Mouse (Mus musculus) spleen, postnatal 4 days (tissue): ENCODE measurements around the gene Sema3f.

ENCODE experiments used
- DNase-seq, 2 experiments: peaks; one replicate each; pipeline ENCODE4 v3.0.0; 2022; ENCODE audit warnings: low spot score in 2 of 2

Gene Sema3f

DNA sequence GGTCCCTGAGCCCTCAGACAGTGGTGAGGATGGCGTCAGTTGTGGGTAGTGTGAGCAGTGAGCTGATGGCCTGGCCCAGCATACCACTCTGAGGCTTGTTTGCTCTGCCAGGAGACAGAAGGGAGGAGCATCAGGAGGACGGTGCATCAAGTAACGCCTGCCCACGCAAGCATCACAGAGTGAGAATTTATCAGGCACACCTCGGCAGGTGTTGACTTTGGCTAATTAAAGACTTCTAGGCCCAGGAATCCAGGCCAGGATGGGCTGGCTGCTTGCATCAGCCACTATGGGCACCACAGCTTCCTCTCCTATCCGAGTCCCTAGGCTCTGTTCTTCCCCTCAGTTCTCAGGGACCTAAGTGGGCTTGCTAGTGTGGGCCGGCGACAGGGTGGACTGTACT, 47.9 kb downstream of the Sema3f start:
- no peak for DNase-seq

DNA sequence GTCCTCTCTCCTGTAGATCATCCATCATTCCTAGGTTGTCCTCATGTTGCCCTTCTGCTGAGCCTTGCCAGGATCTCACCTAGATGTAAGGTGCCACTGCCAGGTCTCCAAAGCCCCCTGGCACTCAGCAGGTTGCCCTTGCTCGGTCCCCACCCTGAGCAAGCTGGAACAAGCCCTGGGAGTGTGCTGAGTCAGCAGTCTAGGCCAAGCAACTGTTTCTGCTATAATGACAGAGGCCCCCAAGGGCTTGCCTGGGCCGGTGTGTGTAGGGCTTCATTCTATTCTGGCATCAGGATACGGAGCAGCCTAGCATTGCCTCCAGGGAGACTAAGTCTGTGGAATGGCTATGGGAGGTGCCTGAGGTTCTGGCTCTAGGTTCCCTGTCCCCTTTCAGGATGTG, 49.5 kb downstream of the Sema3f start:
- DNase-seq: no peak

DNA sequence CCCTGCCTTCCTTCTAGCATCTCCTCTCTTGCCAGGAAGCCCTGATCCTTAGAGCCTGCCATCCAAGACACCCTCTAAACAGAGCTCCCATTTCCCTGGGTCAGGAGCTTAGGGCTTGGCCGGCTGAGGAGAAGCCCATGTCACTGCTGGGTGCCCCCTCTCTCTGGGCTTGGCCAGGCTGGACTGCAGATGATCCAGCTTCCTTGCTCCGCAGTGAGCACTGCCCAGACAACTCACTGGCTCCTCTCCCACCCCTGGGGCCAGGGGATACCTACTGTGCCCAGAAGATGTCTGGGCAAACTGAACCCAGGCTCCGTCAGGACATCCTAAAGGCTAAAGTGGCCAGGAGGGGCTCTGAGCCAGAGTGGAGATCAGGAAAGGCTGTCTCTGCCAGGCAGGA, 50.3 kb downstream of the Sema3f start:
- no peak for DNase-seq

DNA sequence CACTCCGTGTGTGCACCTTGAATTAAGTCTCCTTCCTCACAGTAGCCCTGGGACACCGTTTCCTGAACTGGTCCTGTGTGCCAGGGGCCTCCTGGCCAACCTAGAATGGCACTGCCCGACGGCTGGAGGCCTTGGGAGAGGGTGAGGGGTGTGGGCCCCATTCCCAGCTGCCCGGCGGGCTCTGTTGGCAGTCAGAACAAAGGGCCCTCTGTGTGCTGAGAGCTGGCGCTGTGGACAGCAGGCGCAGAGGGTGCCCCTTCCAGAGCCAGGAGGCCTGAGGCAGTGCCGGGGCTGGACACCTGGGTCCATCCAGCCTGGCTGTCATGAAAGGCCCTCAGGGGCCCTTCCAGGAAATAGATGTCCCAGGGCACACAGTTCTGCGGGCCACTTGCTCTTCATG, 50.7 kb downstream of the Sema3f start:
- no peak for DNase-seq

DNA sequence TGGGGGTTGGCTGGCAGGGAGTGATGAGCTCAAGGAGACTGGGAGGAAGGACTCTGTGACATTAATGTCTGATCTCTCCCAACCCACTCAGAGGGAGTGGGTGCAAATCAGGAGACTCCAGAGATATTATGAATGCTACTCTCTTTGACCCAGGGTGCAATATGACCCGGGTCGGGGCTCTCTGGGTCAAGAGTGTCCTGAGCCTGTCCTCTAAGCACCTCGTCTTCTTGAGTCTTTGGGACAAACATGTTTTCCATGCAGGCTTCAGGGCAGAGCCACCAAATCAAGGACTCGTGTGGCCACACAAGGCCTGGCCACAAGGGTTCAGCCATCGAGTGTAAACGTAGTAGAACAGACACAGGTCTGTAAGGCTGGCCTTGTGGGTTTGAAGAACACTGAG, 52.2 kb downstream of the Sema3f start:
- DNase-seq: no peak

DNA sequence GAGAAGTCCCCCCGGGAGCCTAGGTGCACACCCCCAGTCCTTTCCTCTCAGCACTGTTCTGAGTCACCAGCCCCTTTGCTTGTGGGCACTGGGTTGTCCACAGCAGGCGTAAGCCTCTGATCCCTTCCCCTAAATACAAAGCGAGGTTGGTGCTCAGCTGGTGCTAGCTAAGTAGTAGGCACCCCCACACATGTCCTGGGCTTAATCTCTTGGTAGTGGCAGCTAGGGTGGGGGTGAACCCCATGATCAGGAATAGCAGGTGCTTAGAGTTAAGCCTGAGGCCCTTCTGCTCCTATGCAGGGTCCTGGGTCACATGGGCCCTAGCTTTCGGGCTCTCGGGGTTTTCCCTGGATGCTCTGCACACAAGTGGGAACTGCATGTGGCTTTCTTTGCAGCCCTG, 53.1 kb downstream of the Sema3f start:
- no peak for DNase-seq

DNA sequence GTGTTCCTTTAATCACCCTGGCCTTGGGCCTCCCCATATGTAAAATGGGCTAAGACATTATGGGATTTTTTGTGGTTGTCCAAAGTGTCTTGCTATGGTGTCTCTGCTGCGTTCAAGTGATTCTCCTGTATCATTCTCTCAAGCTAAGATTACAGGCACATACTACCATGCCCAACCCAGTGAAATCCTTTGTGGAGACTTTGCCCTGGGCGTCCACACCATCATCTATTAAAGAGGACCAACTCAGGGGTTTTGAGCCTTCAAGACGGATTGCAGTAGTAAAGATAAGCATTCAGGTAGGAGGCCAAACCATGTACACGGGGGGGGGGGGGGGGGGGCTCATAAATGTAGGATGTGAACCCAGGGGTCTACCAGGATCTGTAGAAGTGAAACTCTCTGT, 55.7 kb downstream of the Sema3f start:
- DNase-seq: no peak

DNA sequence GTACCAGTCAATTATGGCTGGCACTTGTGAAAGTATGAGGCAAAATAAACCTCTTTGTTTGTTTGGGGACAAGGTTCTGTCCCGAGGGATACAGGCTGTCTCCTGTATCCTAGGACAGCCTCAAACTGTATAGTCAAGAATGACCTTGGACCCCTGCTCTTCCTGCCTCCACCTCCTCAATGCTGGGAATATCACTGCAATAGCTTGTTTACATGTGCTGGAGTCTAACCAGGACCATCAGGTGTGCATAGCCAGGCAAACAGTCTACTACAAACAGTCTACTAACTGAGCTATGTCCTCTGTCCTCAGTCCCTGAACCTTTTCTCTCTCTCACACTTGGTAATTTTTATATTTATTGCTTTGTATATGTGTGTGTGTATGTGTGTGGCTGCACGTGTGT, 56.8 kb downstream of the Sema3f start:
- no peak for DNase-seq

DNA sequence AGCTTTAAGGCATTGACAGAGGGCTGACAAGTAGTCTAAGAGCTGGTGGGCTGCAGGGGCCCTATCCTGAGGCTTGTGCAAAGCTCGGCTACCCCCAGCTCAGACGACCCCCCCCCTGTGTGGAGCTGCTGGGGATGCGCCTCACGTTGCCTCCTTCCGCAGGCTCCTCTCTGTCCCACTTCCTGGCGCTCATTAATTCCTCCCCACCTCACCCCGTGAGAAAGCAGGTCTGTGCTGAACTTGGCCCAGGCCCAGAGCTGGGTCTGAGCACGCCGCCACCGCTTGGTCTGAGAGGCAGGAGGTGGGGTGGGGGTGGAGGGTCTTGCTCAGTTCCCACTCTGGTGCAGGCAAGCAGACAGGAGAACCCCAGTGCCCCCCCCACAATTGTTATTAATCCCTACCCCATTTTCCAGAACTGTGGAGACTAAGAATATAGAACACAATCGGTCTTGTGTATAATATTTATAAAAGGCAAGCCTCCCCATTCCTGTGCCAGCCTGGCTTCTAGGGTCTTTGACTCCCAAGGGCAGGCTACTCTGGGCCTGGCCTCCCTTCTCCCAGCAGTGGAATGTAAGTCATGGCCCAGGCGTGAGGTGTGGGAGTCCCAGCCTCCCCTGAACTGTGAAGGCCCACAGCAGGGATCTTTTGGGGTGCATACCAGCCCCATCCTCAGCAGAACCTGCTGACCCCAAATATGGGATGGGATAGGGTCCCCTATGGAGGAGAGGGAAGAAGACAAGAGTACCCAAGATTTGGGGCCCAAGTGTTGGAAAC, 59.4 kb downstream of the Sema3f start:
- DNase-seq: no peak

DNA sequence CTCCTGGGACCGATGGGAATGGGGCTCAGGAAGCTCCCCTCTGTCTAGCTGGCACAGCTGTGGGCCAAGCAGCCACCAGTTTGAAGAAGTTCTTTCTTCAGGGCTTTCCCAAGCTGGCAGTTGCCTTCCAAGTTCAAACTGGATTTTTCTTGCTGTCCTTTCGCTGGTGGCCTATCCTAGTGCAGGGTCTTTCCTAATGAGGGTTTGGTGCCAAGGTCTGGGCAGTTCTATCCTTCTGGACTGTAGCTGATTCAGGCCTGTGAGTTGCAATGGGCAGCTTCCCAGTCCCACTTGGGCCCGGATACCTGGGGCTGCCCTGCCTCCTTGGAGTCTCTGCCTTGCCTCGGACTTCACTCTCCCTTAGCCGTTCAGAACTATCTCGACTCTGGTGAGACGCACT, 60.0 kb downstream of the Sema3f start:
- no peak for DNase-seq

DNA sequence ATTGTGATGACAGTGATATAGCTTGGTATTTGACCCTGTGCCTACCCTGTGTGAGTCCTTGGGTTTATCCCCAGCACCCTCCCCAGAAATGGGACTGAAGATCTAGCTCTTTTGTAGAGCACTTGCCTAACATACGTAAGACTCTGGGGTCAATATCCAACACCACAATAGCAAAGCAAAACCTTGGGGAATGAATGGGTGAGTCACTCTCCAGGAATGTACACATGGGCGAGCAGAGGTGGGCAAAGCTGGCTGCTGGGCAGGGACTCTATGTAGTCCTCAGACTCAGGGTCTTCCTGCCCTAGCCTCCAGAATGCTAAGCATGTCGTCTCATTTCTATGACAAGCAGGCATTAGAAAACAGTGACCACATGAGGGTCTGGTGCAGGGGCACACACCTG, 61.5 kb downstream of the Sema3f start:
- DNase-seq: no peak

DNA sequence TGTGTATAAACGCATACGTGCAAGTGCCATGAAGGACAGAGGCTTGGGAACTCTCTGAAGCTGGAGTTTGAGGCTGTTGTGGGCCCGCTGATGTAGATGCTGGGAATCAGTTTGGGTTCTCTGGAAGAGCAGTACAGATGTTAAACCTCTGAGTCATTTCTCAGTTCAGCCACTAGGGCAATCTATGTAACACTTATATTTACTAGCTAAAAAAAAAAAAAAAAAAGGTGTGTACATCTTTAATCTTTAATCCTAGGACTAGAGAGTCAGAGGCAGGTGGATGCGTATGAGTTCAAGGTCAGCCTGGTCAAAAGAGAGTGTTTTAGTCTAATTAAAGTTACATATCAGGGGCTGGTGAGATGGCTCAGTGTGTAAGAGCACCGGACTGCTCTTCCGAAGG, 63.3 kb downstream of the Sema3f start:
- no peak for DNase-seq

DNA sequence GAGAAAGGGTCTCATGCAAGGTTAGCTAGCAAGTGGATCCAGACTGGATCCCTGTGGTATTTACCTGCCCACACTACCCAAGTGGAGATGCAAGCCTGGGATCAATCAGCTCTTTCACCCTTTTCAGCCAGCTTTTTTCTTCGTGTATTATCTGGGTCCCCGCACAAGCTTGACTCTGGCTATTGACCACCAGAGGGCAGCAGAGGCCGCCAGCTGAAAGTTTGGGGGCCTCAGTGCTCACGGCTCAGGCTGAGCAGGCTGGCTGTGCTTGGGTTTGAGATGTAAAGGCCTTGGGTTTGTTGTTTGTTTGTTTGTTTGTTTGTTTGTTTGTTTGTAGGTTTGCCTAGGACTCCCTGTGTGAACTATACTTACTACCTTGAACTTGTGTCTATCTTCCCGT, 64.7 kb downstream of the Sema3f start:
- DNase-seq: peak; percentile 77 to 92

DNA sequence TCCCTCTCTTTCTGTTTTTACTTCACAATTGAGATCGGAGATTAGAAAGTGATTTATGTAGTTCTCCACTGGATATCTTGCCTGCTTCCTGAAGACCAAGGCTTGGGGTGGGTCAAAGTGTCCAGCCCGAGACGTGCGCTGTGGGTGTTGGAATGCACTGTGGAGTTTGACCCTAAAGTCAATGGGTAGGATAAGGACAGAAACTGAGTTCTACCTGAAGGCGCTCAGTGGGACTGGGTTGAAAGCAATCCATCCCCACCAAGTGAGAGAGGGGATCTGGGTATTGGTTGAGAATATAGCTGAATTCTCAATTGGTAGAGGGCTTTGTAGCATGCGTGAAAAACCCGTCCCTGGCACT, 65.1 kb downstream of the Sema3f start:
- DNase-seq: no peak

DNA sequence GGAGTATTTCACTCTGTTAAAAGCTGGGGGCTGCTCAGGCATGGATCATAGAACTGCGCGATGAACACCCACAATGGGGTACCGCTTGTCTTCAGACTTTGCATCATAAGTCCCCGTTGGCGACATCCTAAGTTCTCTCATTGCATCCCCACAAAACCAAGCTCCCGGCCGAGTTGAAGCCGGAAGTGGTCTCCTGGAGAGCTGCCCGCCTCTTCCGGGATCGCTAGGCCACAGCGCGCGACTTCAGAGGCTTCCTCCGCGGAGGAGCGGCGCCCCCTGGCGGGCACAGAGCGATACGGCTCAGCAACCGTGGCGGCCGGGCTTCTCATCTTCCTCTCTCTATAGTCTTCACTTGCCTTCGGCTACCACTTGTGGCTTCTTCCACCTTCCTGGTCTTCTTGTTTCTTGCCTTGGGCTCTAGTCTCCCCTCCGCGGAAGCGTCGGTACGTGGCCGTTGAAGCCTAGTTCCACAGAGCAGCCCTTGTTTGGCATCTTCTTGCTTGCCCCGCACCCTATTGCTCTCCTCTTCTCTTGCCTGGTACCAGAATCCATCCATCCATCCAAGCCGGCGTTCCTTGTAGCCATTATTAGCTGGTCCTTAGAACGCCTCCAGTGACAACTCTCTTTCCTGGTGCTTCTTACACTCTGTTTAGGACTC, 65.7 kb downstream of the Sema3f start:
- DNase-seq: peak; percentile 94 to 99

DNA sequence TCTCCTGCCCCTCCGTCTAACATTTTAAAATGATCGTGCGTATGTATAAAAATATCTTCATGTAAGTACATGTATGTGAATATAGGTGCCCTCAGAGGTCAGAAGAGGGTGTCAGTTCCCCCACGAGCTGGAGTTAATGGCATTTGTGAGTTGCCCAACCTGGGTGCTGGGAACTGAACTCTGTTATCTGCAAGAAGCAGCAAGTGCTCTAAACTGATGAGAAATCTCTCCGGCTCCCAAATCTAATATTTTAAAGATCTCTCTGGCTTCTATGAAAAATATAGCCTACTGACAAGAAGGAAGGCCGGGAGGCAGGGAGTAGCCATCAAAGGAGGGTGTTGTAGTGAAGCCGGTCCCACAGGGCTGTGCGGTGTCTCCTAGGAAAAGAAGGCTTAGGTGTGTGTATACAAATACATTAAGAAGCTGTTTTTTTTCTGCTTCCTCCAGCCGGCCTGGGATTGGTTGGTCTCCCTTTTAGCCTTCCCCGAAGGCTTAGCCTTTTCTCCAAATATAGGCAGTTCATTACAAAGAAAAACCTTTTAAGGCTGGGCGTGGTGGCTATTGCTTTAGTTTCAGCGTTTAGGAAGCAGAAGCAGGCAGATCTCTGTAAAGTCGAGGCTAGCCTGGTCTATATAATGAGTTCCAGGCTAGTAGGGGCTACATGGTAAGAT, 66.6 kb downstream of the Sema3f start:
- DNase-seq: peak in 1 of 2 experiments; percentile 12

DNA sequence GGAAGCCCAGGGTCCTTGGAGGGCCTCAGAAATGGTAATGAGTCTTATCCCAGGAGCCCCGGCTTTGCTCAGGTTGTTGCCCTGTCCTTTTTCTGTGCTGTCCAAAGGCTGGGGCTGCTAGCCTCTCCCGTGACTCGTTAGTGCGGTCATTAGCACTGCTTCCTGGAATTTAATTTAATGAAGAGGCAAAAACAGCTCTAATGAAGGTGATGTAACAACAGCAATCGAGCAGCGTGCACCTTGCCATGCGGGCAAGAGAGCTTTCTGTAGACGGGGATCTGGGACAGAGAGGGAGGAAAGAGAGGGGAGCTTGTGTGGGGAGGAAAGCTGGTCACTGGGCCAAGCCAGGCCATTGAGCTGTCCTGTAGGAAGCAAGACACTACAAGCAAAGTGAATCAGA, 68.6 kb downstream of the Sema3f start:
- DNase-seq: no peak

DNA sequence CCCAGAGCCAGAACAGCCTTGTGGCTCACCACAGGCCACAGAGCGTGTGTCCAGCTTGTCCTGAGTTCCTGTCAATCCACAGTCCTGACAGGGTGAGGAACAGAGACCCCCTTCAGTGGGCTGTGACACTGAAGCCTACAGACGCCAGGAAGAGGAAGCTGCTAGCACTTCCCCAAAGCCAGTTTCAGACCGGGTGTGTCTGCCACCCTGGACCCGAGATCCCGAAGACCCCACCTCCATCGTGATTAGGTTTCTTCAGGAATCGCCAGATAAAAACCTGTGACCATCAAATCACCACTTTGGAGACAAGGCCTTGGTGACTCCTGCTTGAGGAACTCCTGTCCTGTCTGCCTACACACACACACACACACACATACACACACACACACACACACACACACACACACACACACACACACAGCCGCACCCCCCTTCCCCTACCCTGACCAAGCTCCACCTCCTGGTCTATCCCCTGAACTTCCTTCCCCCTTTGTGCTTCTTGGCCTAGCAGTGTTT, 70.0 kb downstream of the Sema3f start:
- DNase-seq: peak in 1 of 2 experiments; percentile 57

DNA sequence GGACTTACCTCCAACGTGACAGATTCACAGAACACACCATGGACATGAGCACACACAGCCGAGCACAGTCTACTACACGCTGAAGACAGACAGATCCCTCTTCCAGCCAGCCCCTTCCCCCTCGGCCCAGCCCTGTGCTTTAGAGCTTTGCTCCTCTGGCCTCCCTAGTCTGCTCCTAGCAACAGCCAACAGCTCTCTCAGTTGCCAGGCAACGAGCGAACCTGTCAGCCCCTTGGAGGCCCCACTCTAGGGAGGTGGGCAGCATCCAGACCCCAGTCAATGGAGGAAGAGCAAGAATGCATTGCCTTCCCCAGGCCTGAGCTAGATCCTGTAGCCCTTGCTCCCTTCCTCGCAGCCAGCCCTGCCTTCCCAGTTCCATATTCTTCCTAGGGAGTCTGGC, 73.2 kb downstream of the Sema3f start:
- peak in 1 of 2 experiments; percentile 12 for DNase-seq

DNA sequence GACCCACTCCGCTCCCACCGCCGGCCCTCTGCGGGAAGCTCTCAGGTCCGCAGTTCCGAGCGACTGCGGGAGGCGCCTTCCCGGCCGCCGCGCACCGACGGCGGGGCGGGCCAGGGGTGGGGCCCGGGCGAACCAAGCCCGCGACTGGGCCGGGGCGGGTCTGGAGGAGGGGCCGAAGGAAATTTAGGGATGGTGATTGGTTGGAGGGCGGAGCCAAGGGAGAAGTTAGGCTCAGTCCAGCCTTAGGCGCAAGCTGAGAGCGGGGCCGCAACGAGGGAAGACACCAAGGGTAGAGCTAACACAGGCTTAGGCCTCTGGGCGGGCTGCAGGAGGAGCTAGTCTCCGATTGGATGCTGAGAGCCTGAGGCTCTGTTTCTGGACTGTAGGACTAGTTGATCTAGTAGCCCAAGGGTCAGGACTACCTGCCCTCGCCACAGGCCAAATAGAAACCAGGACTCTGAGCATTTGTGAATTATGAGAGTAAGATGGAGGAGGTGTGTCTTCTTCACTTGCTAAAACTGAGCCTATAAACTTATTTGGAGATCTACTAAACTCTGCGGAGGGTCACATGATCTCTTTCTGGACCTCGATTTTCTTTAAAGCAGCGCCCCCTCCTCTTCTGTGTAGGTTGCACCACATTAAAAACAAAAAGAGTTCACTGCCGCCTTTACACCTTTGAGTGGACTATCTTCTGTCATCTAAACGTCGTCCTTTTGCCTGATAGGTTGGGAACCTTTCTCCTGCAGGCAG, 74.8 kb downstream of the Sema3f start, which contains the start of gene Gnai2:
Gene Gnai2 (minus strand): TSS at position 89 of the 750 bp plus-strand sequence.
- DNase-seq: peak; percentile 98

DNA sequence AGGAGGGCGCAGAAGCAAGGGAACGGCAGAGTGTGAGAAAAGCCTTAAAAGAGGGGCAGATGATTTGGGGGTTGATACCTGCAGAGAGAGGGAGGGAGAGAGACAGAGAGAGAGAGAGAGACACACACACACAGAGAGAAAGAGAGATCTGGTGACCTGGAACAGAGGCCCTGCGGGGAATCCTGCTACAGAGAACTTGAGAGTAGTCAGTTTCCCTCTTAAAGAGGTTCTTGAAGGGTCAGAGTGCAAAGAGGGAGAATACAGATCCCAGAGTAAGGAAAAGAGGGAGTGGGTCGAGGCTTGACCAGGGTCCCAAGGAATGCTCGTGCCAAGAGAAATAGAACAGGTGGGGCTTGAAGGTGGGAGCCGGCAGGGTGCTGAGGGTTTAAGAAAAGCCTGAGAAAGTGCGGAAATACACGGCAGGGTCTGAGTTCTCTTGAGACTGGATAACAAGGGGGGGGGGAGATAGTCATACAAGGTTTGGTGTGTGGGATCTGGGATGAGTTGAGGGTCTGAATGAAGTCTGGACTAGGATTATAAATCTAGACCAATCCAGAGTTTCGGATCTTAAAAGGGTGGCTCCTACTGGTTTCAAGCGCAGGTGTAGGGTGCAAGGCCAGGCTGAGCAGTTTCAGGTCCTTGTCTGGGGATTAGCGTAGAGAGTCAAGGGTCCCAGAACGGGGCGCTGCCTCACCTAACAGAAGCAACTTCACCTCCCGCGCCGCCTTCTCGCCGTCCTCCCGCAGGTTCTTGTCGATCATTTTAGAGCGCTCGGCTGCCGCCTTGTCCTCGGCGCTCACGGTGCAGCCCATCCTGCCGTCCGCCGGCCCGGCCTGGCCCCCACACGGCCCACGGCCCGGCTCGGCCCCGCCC, 75.6 kb downstream of the Sema3f start:
- no peak for DNase-seq
